Mouse (Mus musculus): ENCODE measurements around the gene Zfr2.

Zfr2 gene

GRCm38 (mm10) chr10:81247804-81248203, 14.8 kb downstream of the Zfr2 start:
- no peak for DNase-seq (ENCODE audit: inconsistent ontology term)

GRCm38 (mm10) chr10:81249442-81249841, 16.5 kb downstream of the Zfr2 start:
- no peak for DNase-seq (ENCODE audit: inconsistent ontology term)

- DNase-seq (ENCODE audit: inconsistent ontology term) = peak; percentile 73
Observed at GRCm38 (mm10) chr10:81252424-81253419, 19.8 kb downstream of the Zfr2 start, which contains the start of gene Matk. Gene Matk, plus strand, starts transcription at chr10:81252935.

DNA sequence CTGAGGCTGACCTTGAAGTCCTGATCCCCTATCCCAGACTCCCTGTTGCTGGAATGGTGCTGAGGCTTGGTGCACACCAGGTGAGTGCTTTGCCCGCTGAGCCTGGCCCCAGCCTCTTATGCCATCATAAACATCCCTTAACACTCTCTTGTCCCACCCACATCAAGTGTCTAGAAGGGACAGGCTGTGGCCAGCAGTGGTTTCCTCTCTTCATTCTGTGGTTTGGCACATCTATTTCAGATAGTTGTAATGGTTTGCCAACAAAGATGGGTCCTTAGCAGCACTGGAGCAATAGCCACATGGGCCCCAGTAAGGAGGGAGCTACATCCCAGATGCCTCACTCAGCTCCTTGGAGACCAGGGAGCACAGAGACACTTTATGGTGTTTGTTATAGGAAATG, 21.9 kb downstream of the Zfr2 start:
- no peak for DNase-seq (ENCODE audit: inconsistent ontology term)

GRCm38 (mm10) chr10:81257158-81258039, 24.4 kb downstream of the Zfr2 start:
- peak; percentile 45 for DNase-seq (ENCODE audit: inconsistent ontology term)

DNA sequence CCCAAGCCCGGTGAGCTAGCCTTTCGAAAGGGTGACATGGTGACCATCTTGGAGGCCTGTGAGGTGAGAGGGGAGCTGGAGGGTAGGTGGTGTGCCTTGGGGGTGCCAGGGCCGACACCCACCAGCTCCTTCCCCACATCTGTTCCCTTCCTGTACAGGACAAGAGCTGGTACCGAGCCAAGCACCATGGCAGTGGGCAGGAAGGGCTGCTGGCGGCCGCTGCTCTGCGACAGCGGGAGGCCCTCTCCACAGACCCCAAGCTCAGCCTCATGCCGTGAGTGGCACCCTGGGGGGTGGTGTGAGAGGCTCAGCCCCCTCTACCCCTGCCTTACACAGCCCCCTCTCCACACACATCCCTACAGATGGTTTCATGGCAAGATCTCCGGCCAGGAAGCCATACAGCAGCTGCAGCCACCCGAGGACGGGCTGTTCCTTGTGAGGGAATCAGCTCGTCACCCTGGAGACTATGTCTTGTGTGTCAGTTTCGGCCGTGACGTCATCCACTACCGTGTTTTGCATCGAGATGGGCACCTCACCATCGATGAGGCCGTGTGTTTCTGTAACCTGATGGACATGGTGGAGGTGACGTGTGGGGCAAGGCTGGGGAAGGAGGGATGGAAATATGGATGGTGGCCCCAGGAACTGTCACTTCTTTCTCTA, 26.4 kb downstream of the Zfr2 start:
- DNase-seq (ENCODE audit: inconsistent ontology term) = no peak

DNA sequence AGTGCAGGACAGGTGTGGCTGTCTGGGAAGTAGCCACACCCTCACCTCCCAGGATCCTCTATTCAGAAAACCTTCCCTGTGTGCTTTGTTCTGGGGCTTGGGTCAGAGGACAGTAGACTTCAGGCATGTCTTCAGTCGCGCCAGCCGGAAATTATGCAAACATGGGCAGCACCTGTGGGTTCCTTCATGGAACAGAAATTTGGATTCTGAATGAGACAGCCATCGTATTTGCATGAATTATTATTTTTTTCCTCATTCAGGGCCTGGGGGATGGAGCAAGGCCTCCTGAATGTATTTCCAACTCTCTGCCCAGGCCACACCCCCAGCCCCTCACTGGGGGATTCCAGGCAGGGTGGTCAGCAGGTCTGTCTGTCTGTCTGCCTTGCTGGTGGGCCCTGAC, 28.1 kb downstream of the Zfr2 start:
- no peak for DNase-seq (ENCODE audit: inconsistent ontology term)

GRCm38 (mm10) chr10:81265540-81265939, 32.6 kb downstream of the Zfr2 start:
- DNase-seq (ENCODE audit: inconsistent ontology term) = no peak

DNA sequence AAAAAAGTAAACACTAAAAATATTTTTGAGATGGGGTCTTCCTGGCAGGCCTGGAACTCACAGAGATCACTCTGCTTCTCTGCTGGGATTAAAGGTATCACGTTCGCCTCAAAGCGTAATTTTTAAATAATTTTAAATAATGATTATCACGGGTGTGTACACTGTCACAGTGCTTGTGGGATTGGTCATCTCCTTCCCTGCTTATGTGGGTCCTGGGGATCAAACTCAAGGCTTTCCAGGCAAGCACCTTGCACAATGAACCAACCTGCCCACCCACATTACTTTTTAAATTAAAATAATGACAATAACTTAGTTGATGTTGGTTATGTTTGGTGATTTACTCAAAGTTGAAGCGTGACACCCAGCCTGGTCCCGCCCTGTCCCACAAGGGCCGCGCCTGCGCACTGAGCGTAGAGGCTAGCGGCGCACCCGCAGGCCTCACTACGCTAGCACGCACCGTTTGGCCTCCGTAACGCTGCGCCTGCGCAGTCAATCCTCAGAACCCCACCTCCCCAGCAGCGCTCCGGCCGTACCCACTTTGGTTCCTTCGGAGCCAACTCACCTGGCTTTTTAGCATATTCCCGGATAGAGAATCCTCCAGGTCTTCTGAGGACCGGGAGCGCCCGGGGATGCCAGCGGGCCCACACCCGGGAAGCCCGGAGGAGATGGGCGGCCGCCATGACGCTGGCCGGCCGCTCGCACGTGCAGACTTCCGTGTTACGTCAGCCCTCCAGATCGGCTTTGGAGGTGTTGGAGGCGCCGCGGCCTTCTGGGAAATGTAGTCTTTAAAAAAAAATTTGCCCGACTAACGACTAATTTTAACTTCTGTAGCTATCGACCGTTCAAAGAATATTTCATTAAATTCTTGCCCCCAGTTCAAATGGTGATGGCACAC, 33.5 kb downstream of the Zfr2 start, which contains the start of the genes Mrpl54 and Apba3:
Gene Mrpl54, minus strand, starts transcription at position 724 of the 895 bp plus-strand sequence.
Gene Apba3, plus strand, starts transcription at position 750 of the 895 bp plus-strand sequence.
- DNase-seq (ENCODE audit: inconsistent ontology term) = peak; percentile 97

GRCm38 (mm10) chr10:81268056-81268455, 35.1 kb downstream of the Zfr2 start:
- DNase-seq (ENCODE audit: inconsistent ontology term) = peak; percentile 82

- no peak for DNase-seq (ENCODE audit: inconsistent ontology term)
Observed at GRCm38 (mm10) chr10:81268643-81269412, 35.9 kb downstream of the Zfr2 start.

GRCm38 (mm10) chr10:81272356-81272755, 39.4 kb downstream of the Zfr2 start:
- DNase-seq (ENCODE audit: inconsistent ontology term) = no peak

DNA sequence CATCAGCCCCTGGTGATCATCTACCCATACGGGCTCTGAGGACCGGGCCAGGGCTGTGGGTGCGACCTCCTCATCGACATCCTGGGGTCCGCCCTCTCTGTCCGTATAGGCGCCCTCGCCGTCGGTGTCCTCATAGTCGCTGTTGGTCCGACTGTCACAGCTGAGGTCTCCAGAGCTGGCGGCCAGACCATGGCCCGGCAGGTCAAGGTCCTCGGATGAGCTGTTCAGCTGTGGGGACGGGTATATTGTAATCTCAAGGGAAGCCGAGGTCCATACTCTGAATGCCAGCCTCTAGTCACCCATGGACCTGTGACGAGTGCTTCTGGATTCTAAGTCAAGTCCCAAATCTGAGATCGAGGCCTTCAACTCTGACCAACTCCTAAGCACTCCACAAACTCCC, 40.9 kb downstream of the Zfr2 start:
- DNase-seq (ENCODE audit: inconsistent ontology term) = no peak

DNA sequence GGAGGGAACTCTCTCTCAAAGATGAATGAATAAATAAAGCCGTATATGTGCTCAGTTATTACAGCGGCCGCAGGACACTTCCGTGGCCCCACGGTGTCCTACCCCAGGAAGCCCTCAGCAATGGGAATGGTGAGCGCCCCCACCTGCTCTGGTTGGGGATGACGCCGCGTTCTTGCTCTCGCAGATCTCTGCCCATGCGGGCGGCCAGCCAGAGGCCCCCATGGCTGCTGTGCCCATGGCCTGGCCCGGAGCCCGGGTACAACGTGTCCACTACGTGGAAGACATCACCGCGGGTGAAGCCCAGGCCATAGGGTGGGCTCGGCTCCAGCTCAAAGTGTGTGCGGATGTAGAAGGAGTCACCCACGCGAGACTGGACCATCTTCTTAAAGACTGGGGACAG, 44.7 kb downstream of the Zfr2 start:
- DNase-seq (ENCODE audit: inconsistent ontology term) = no peak

- no peak for DNase-seq (ENCODE audit: inconsistent ontology term)
Observed at GRCm38 (mm10) chr10:81279496-81279895, 46.5 kb downstream of the Zfr2 start.

DNA sequence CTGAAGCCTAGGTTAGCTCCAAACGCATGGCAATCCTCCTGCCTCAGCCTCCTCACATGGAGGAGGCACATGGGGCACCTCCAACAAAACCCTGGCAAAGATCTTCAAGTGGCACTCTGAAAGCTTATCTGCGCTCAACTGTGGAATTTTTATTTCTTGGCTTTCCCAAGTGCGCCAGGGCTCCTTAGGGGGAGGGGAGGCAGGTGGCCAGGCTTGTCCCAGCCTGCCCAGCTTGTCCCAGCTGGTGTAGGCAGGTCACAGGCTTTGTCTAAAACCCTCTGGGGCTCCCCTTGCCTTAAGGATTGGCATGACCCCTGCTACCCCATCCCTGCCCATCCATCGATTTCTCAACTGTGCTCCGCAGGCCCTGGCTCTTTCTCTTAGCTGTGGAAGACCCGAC, 51.2 kb downstream of the Zfr2 start:
- DNase-seq (ENCODE audit: inconsistent ontology term) = no peak

DNA sequence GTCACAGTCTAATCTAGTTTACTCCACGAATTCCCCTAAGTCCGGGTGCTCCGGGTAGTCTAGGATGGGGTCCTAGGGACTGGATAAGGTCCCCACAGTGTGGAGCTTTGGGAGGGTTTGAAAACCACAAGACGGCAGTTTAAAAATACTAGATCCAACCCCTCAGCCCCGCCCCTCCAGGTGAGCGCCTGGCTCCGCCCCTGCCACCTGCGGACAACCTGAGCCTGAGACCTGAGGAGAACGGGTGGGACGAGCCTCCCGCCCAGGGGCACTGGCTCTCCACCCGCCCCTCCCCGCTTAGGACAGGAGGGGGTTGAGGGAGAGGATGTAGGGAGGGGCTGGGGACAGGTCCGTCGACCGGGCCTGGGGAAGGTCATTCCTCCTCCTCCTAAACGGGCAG, 51.8 kb downstream of the Zfr2 start:
- DNase-seq (ENCODE audit: inconsistent ontology term) = no peak

- peak; percentile 93 for DNase-seq (ENCODE audit: inconsistent ontology term)
Observed at GRCm38 (mm10) chr10:81285694-81286450, 52.9 kb downstream of the Zfr2 start.

DNA sequence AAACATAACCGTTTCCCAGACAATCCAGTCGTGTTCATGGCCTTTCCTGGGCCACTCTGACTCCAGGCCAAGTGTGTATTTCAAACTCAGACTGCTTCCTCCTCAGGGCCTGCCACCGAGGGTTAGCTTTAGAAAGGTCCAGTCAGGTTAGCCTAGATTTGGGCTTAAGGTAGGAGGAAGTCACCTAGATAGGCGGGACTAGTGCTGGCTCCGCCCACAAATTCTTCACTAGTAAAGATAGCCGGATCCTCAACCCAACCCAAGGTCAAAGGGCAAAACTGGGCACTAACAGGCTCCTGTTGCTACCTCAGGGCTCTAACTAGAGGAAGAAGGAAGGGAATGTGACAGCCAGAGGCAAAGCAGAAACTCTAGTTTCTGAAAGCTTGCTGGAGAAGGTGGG, 53.6 kb downstream of the Zfr2 start:
- DNase-seq (ENCODE audit: inconsistent ontology term) = no peak

All from Muller cell, postnatal 12 days (primary cell).